Mouse (Mus musculus) intestine, postnatal 0 days (tissue): ENCODE data around the gene Pafah2. TPM values are rescaled to one million over a fixed set of nuclear protein-coding genes. Genes with fewer than 3 reads are reported as not detected.
"Not testable (repeated sequence)": the region's sequence is repeated elsewhere in the genome, so short reads cannot be mapped to it uniquely, and the experiment has no call there.

Experiments
- ATAC-seq: fragments of 200-750 bp; cut with Nextera tagmentation; 2 replicates; pipeline ENCODE4 v1.8.0; 2017; ENCODE audit warnings: mild to moderate bottlenecking, moderate TSS enrichment, moderate library complexity
- H3K27ac ChIP-seq: fragments of 300-500 bp; sonication (generic); 2 replicates; pipeline ENCODE4 v1.5.1; 2014; ENCODE audit warnings: mild to moderate bottlenecking, low read depth, low read length, moderate library complexity
- H3K27me3 ChIP-seq: fragments of 300-500 bp; sonication (generic); replicated peaks from 2 replicates; pipeline ENCODE4 v1.6.1; 2014; ENCODE audit warnings: low read length, mixed read lengths; ENCODE audit not compliant: control insufficient read depth, insufficient read depth
- H3K36me3 ChIP-seq: fragments of 300-500 bp; sonication (generic); 2 replicates; pipeline ENCODE4 v1.6.1; 2014; ENCODE audit warnings: mild to moderate bottlenecking, moderate library complexity; ENCODE audit not compliant: control insufficient read depth, insufficient read depth
- H3K4me1 ChIP-seq: fragments of 300-500 bp; sonication (generic); replicated peaks from 2 replicates; pipeline ENCODE4 v1.6.1; 2014; ENCODE audit warnings: antibody characterized with exemption, low read length, mixed read lengths; ENCODE audit not compliant: control insufficient read depth, insufficient read depth
- H3K4me2 ChIP-seq: fragments of 300-500 bp; sonication (generic); replicated peaks from 2 replicates; pipeline ENCODE4 v1.6.1; 2014; ENCODE audit warnings: low read depth, mild to moderate bottlenecking, moderate library complexity
- H3K4me3 ChIP-seq: fragments of 300-500 bp; sonication (generic); 2 replicates; pipeline ENCODE4 v1.5.1; 2014; ENCODE audit warnings: low read depth, low read length
- H3K9ac ChIP-seq: fragments of 300-500 bp; sonication (generic); 2 replicates; pipeline ENCODE4 v1.6.1; 2014; ENCODE audit warnings: mild to moderate bottlenecking, low read depth, low read length
- H3K9me3 ChIP-seq: fragments of 300-500 bp; sonication (generic); 2 replicates; pipeline ENCODE4 v1.6.1; 2016; ENCODE audit warnings: mixed run types; ENCODE audit not compliant: control insufficient read depth
- CTCF ChIP-seq: sonication (generic); IDR thresholded peaks from 2 replicates; pipeline ENCODE4 v1.5.1; 2016; ENCODE audit warnings: low read depth, mild to moderate bottlenecking, control low read depth, antibody characterized with exemption, moderate library complexity
- WGBS: fragments of 180-500 bp; shearing (Covaris S2); extraction: QIAGEN DNeasy Blood & Tissue Kit; methylation state at CpG from one replicate; pipeline ENCODE4 v1.1.7; 2014; 5-methylcytosine and 5-hydroxymethylcytosine counted together
- polyA plus RNA-seq: library from polyadenylated mRNA; unstranded; fragments of >200 nt; fragmentation: Nextera tagmentation; extraction: Ambion mirVana; gene quantifications from 2 replicates; pipeline ENCODE4 v1.2.1, GENCODE M21; 2015

Pafah2 gene
- polyA plus RNA-seq, 1 experiment from 2014 or later: 39.8 TPM

DNA sequence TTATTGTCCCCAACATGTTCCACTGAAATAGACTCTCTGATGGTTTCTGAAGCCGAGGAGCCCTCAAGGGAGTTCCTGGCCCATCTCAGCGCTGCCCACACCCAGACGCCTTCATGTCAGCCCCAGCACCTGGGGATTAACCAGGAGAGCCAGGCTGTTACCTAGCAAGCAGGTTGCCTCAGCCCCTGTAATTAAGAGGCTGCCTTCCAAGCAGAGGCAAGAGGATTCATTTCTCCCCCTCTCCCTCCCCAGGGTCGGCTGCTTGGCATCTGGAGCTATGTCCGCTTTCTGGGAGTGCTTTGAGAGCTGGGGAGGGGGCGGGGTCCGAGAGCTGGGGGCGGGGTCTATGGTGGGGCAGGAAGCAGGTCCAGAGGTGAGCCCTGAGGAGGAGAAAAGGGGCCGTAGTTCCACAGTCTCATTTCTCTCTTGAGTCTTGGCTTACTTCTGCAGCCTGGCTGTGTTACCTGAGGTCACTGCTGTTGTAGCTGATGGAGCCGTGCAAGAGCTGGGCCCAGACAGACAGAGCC, 18.0 kb upstream of the Pafah2 start:
- Histone ChIP-seq H3K4me2 (no peak overlapping the region), H3K4me1 (no peaks in the 10 kb centered on the region), H3K36me3 (no peaks in the 10 kb centered on the region), H3K27ac (no peak overlapping the region), H3K27me3 (no peaks in the 10 kb centered on the region), H3K9me3 (no peaks in the 10 kb centered on the region), H3K4me3 (no peak overlapping the region), H3K9ac (no peak overlapping the region)
- WGBS: 47% methylated on average over 10 of the region's 10 CpGs
- no peak for ATAC-seq
- no peak for TF ChIP-seq CTCF

DNA sequence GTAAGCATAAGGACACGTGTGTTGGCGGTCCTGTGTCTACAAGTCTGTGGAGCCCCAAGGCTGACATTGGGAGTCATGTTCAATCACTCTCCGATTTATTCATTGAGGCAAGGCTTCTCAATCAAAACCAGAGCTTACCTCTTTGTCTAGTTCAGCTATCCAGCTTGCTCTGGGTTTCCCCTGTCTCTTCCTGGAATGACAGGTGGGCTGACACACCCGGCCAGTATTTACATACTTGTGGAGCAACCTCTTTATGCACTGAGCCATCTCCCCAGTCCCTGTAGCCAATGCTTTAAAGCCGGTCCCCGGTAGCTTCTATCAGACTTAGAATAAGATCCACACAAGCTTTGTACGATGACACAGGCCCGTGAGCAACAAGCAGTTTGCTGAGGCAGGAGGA, 16.6 kb upstream of the Pafah2 start:
- H3K9ac ChIP-seq: no peak overlapping the region
- no peak overlapping the region for H3K27ac ChIP-seq
- H3K4me3 ChIP-seq: no peak overlapping the region
- no peak for ATAC-seq
- H3K36me3 ChIP-seq: no peaks in the 10 kb centered on the region
- no peak overlapping the region for H3K4me2 ChIP-seq
- no peak for TF ChIP-seq CTCF
- WGBS: 62% methylated on average over 8 of the region's 8 CpGs
- H3K9me3 ChIP-seq: no peaks in the 10 kb centered on the region
- H3K27me3 ChIP-seq: no peaks in the 10 kb centered on the region
- no peaks in the 10 kb centered on the region for H3K4me1 ChIP-seq

DNA sequence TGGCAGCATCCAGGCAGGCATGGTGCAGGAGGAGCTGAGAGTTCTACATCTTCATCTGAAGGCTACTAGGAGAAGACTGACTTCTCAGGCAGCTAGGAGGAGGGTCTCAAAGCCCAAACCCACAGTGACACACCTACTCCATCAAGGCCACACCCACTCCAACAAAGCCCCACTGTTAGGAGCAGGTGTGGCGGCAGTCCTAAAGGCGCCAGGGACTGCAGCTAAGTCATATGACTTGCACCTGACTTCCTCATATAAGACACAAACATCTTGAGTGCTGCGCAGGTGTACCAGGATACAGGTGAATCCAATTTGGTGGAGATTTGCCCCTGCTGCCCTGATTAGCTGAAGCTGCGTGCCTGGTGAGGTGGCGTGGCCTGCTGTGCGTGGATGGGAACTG, 12.4 kb upstream of the Pafah2 start, which contains the start of gene Extl1:
TSS of gene Extl1 (minus strand) at position 101 of the 400 bp plus-strand sequence.
- not testable (repeated sequence) for H3K27ac ChIP-seq, H3K9ac ChIP-seq, H3K4me2 ChIP-seq, H3K4me1 ChIP-seq, ATAC-seq, H3K4me3 ChIP-seq, H3K36me3 ChIP-seq, H3K9me3 ChIP-seq, H3K27me3 ChIP-seq
- WGBS: 83% methylated on average over 2 of the region's 6 CpGs

DNA sequence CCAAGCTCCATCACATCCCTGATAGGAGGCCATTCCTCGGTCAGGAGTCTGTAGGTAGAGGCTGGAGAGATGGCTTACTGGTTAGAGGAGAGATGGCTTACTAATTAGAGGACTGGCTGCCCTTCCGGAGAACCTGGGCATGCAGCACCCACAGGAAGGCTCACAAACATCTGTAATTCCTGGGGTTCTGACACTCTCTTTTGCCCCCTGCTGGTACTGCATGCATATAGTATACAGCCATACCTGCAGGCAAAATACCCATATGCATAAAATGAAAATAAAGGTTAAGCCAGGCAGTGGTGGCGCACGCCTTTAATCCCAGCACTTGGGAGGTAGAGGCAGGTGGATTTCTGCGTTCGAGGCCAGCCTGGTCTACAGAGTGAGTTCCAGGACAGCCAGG, 8.9 kb upstream of the Pafah2 start:
- no peak overlapping the region for H3K4me2 ChIP-seq
- H3K27ac ChIP-seq: no peak overlapping the region
- no peak overlapping the region for H3K9ac ChIP-seq
- TF ChIP-seq CTCF: peak; percentile 66
- H3K4me3 ChIP-seq: no peak overlapping the region
- H3K27me3 ChIP-seq: no peaks in the 10 kb centered on the region
- H3K4me1 ChIP-seq: no peaks in the 10 kb centered on the region
- no peaks in the 10 kb centered on the region for H3K36me3 ChIP-seq
- no peaks in the 10 kb centered on the region for H3K9me3 ChIP-seq
- ATAC-seq: no peak
- WGBS: 69% methylated on average over 6 of the region's 6 CpGs

DNA sequence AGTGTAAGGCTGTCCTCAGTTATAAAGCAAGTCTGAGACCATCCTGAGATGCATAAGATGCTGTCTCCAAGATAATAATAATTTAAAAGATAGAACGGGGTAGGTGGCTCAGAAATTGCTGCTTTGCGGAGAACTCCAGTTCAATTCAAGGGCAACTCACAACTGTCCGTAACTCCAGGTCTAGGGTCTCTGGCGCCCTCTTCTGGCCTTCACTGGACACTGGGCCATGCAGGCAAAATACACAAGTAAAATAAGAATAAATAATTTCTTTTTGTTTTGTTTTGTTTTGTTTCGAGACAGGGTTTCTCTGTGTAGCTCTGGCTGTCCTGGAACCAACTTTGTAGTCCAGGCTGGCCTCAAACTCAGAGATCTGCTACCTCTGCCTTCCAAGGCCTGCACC, 7.7 kb upstream of the Pafah2 start:
- Histone ChIP-seq H3K27me3 (no peaks in the 10 kb centered on the region), H3K27ac (no peak overlapping the region), H3K4me3 (no peak overlapping the region), H3K4me2 (no peak overlapping the region), H3K4me1 (no peaks in the 10 kb centered on the region), H3K9me3 (no peaks in the 10 kb centered on the region), H3K36me3 (no peaks in the 10 kb centered on the region), H3K9ac (no peak overlapping the region)
- WGBS: 17% methylated on average over 5 of the region's 5 CpGs
- ATAC-seq: 0 out of 2 replicates have a peak, but pooled peaks have one; percentile 29
- peak; percentile 88 for TF ChIP-seq CTCF

DNA sequence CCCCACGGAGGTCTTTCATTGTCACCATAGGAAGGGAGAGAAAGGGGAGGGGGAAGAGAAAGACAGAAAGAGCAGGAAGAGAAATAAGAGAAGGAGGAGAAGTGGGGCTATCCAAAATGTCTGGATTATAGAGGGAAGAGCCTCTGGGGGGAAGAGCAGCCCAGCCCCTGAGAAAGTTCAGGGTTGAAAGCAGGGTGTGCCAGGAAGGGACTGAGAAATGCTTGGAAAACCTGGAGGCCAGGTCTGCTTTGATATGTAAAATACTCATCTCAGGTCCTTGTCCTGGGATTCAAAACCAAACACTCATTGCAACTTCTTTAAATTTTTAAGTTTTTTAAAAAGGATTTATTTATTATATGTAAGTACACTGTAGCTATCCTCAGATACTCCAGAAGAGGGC, 4.5 kb upstream of the Pafah2 start:
- no peak overlapping the region for H3K4me2 ChIP-seq
- H3K27ac ChIP-seq: no peak overlapping the region
- no peaks in the 10 kb centered on the region for H3K9me3 ChIP-seq
- H3K36me3 ChIP-seq: no peaks in the 10 kb centered on the region
- no peak for ATAC-seq
- no peaks in the 10 kb centered on the region for H3K4me1 ChIP-seq
- no peaks in the 10 kb centered on the region for H3K27me3 ChIP-seq
- no peak overlapping the region for H3K4me3 ChIP-seq
- no peak overlapping the region for H3K9ac ChIP-seq
- 80% methylated on average over 1 of the region's 1 CpGs for WGBS
- no peak for TF ChIP-seq CTCF

DNA sequence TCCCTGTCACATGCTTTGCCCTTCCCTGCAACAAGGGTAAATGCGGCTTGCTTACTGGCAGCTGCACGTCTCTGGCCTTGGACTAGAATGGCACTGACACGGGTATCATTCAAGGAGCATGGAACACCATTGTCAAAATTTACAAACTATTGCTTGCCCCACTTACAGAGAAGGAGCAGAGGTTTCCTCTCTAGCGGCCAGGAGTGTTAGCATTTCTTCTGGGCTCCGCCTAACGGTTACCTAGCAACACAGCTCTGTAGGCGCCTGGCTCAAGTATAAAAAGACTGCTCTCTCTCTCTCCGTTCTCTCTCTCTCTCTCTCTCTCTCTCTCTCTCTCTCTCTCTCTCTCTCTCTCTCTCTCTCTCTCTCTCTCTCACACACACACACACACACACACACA, 3.5 kb upstream of the Pafah2 start:
- H3K9me3 ChIP-seq: no peaks in the 10 kb centered on the region
- no peak for ATAC-seq
- no peaks in the 10 kb centered on the region for H3K27me3 ChIP-seq
- no peak overlapping the region for H3K27ac ChIP-seq
- H3K4me3 ChIP-seq: no peak overlapping the region
- no peak for TF ChIP-seq CTCF
- H3K36me3 ChIP-seq: no peaks in the 10 kb centered on the region
- 13% methylated on average over 8 of the region's 8 CpGs for WGBS
- H3K9ac ChIP-seq: no peak overlapping the region
- H3K4me1 ChIP-seq: no peaks in the 10 kb centered on the region; the same call in 1 of the 2 replicates
- H3K4me2 ChIP-seq: no peak overlapping the region
